Mouse (Mus musculus) ES-E14 (cell line): Measurements from ENCODE around the gene Tm7sf3. TPM values are rescaled to one million over a fixed set of nuclear protein-coding genes. Genes with fewer than 3 reads are reported as not detected.

ENCODE experiments used
- DNase-seq: peaks from one replicate; pipeline ENCODE4 v3.0.0-alpha.2; 2013; ENCODE audit warnings: low read depth, low spot score
- H3K27ac ChIP-seq: 2 replicates; pipeline ENCODE4 v1.5.1; 2012; ENCODE audit warnings: low read depth, mild to moderate bottlenecking, low read length, moderate library complexity, mixed read lengths; ENCODE audit not compliant: poor library complexity, insufficient read depth, severe bottlenecking
- H3K36me3 ChIP-seq: 2 replicates; pipeline ENCODE4 v1.6.1; 2012; ENCODE audit warnings: mild to moderate bottlenecking, low read length, moderate library complexity, mixed read lengths; ENCODE audit not compliant: control insufficient read depth, poor library complexity, insufficient read depth, severe bottlenecking
- H3K4me1 ChIP-seq, 2 experiments: fragments of 150-350 bp in 1 of 2; sonication (generic) in 1 of 2; 2 replicates each; pipeline ENCODE4 v1.6.1; 2012; ENCODE audit warnings: low read length in 2 of 2, mild to moderate bottlenecking in 1 of 2, mixed read lengths in 1 of 2; ENCODE audit not compliant: control insufficient read depth in 2 of 2, insufficient read depth in 2 of 2, poor library complexity in 1 of 2
- H3K4me3 ChIP-seq, 2 experiments: fragments of 150-350 bp in 1 of 2; sonication (generic) in 1 of 2; 2 replicates each; pipeline ENCODE4 v1.5.1; 2012; ENCODE audit warnings: low read length in 2 of 2, low read depth in 1 of 2, mild to moderate bottlenecking in 1 of 2, mixed read lengths in 1 of 2; ENCODE audit not compliant: insufficient read depth in 1 of 2, poor library complexity in 1 of 2, severe bottlenecking in 1 of 2
- H3K9ac ChIP-seq: 2 replicates; pipeline ENCODE4 v1.6.1; 2012; ENCODE audit warnings: low read depth, mild to moderate bottlenecking, low read length, mixed read lengths; ENCODE audit not compliant: poor library complexity, insufficient read depth, severe bottlenecking
- H3K9me3 ChIP-seq: fragments of 150-350 bp; sonication (generic); 2 replicates; pipeline ENCODE4 v1.6.1; 2012; ENCODE audit warnings: low read depth, mild to moderate bottlenecking, low read length; ENCODE audit not compliant: control insufficient read depth, insufficient read depth
- CHD2 ChIP-seq: IDR thresholded peaks from 2 replicates; pipeline ENCODE4 v1.6.1; 2014; ENCODE audit warnings: mild to moderate bottlenecking, low read depth, low read length, inconsistent platforms
- HCFC1 ChIP-seq: IDR thresholded peaks from 2 replicates; pipeline ENCODE4 v1.6.1; 2012; ENCODE audit warnings: low read length, inconsistent platforms, borderline replicate concordance; ENCODE audit not compliant: insufficient read depth
- MAFK ChIP-seq: IDR thresholded peaks from 2 replicates; pipeline ENCODE4 v1.6.1; 2014; ENCODE audit warnings: mild to moderate bottlenecking, low read depth, low read length, inconsistent platforms; ENCODE audit not compliant: insufficient read depth
- ZC3H11A ChIP-seq: IDR thresholded peaks from 2 replicates; pipeline ENCODE4 v1.6.1; 2012; ENCODE audit warnings: low read depth, mild to moderate bottlenecking, inconsistent platforms, low read length, borderline replicate concordance
- ZNF384 ChIP-seq: IDR thresholded peaks from 2 replicates; pipeline ENCODE4 v1.6.1; 2012; ENCODE audit warnings: low read depth, low read length, inconsistent platforms
- in situ Hi-C, 2 experiments: fragments of 600-800 bp; cut with MboI; formaldehyde crosslinking; loops; one replicate each; pipeline ENCODE4 v1.15.1; 2025; ENCODE audit warnings: low sequenced_read_pairs in 2 of 2, inconsistent platforms in 1 of 2; ENCODE audit not compliant: unreplicated experiment in 2 of 2
- total RNA-seq: library from RNA; depleted of rRNA; stranded (reverse); fragments of 300-350 nt; gene quantifications from 2 replicates; pipeline ENCODE4 v1.2.3, GENCODE M21; 2012

Gene Tm7sf3
- total RNA-seq, 1 experiment: 99.6 TPM

DNA sequence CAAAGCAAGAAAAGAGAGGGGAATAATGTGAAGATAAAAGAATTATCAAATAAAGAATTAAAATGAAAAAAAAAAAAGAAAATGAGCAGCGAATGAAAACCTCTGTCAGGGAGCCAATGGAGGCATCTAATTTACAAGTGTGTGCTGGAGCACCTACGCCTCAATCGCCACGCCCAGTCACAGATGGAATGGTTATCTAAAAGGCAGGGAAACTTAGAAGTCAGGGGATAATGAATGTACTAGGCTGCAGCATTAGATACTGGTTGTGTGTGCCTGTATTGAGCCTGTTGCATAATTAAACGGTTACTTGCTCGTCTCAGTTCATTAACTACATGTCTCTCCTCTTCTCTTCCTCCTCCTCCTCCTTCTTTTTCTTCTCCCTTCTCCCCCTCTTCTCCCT, 31.2 kb downstream of the Tm7sf3 start:
- Histone ChIP-seq H3K27ac (no peak overlapping the region), H3K4me3 (no peak overlapping the region), H3K36me3 (peaks cover 62% of the 10 kb centered on the region), H3K9me3 (no peaks in the 10 kb centered on the region), H3K4me1 (peaks cover 2 to 4% of the 10 kb centered on the region in 2 experiments; a peak in 2 of 4 replicates), H3K9ac (no peak overlapping the region)
- in situ Hi-C loops: no loop called here
- TF ChIP-seq MAFK (no peak), ZC3H11A (no peak), CHD2 (no peak), HCFC1 (no peak), ZNF384 (no peak)
- no peak for DNase-seq

DNA sequence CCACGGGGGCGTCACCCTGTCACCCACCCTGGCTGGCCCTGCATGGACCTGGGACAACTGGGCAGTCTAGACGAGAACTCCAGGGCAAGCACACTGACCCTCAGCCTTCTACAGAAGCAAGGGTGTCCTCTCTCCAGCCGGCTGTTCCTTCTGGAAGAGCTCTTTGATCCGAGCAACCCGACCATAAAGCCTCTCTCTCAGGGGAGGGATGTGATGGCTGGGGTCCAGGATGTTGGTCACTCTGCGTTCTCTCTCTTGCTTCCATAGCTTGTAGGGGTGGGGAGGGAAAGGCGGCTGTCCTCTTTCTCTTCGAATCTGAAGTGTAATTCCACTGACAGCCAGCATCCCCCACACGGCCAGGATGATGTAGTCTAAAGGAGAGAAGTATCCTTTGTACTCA, 39.0 kb downstream of the Tm7sf3 start:
- Histone ChIP-seq H3K9ac (no peak overlapping the region), H3K4me1 (no peaks in the 10 kb centered on the region), H3K36me3 (peaks cover 54% of the 10 kb centered on the region), H3K4me3 (no peak overlapping the region), H3K27ac (no peak overlapping the region), H3K9me3 (no peaks in the 10 kb centered on the region)
- in situ Hi-C loops: no loop called here
- no peak for TF ChIP-seq ZNF384
- no peak for TF ChIP-seq MAFK
- no peak for TF ChIP-seq ZC3H11A
- TF ChIP-seq HCFC1: no peak
- TF ChIP-seq CHD2: no peak
- no peak for DNase-seq

DNA sequence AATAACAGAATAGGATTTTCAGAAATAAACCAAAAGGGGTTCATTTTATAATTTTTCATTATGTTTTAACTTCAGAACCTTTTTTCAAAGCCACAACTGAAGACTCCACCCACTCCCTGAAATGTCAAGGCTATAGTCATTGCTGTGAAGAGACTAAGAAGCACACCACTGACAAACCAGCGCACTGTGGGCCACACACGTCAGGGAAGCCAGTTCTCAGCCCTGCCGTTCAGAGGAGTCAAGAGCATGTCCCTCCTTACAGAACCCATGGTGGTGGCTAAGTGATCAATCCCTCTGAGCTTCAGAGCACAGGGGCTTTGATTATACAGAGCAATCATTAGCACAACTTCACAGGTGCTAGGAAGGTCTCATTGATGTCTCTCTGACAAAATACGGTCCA, 40.0 kb downstream of the Tm7sf3 start:
- DNase-seq: no peak
- in situ Hi-C loops: no loop called here

DNA sequence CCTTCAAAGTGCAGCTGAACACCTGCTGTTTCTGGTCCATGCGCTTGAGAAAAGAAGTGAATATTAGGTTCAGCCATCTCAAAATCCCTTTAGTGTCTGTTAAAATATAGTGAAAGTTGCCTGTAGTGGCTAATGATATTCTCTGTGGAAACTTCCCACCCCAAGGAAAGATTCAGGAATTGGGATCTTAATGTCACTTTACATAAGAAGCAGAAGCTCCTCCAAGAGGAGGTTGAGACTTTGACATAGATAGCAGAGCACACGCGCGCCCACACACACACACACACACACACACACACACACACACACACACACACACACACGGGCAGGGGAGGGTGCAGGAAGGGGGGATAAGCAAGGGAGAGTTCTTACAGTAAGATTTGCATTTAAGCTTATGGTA, 57.5 kb downstream of the Tm7sf3 start:
- in situ Hi-C loops: no loop called here
- Histone ChIP-seq H3K9me3 (no peaks in the 10 kb centered on the region), H3K9ac (no peak overlapping the region), H3K4me3 (no peak overlapping the region), H3K27ac (no peak overlapping the region), H3K36me3 (peaks cover 4% of the 10 kb centered on the region; the same call in 1 of the 2 replicates), H3K4me1 (peaks cover 0 to 2% of the 10 kb centered on the region in 2 experiments; a peak in 1 of 4 replicates)
- DNase-seq: no peak
- TF ChIP-seq ZC3H11A (no peak), HCFC1 (no peak), ZNF384 (no peak), MAFK (no peak), CHD2 (no peak)

More for the DNA sequence above, 40.0 kb downstream of the Tm7sf3 start:
- Histone ChIP-seq H3K9me3 (no peaks in the 10 kb centered on the region), H3K27ac (no peak overlapping the region), H3K36me3 (peaks cover 50% of the 10 kb centered on the region), H3K4me3 (no peak overlapping the region), H3K9ac (no peak overlapping the region), H3K4me1 (no peaks in the 10 kb centered on the region)
- TF ChIP-seq MAFK (no peak), HCFC1 (no peak), ZC3H11A (no peak), ZNF384 (no peak), CHD2 (no peak)
